In genomic region chr7:28709454-28709853, GRCm38 (mm10) we compare ENCODE assay signal across 23 mouse cellular contexts. TPM values are rescaled to one million over a fixed set of nuclear protein-coding genes. Genes with fewer than 3 reads are reported as not detected.
"Had no signal": no experiment of that assay in that cellular context is flagged by ENCODE, and none has a peak within 500 bp of the region (broad histone marks: within the 10 kb centered on the region; RNA-seq: fewer than 3 reads in every experiment).

No protein-coding gene starts in this region.

- H3K9me3 ChIP-seq: liver, embryonic 13.5 days; midbrain, embryonic 12.5 days; midbrain, embryonic 15.5 days; neural tube, embryonic 12.5 days; neural tube, embryonic 15.5 days; stomach, embryonic 15.5 days had no signal

- H3K9ac ChIP-seq: liver, embryonic 13.5 days; lung, embryonic 14.5 days; midbrain, embryonic 12.5 days; midbrain, embryonic 15.5 days; neural tube, embryonic 12.5 days; neural tube, embryonic 15.5 days; stomach, embryonic 15.5 days had no signal

- H3K27ac ChIP-seq: left cerebral cortex, adult 2 months; liver, embryonic 13.5 days; midbrain, embryonic 12.5 days; midbrain, embryonic 15.5 days; neural tube, embryonic 12.5 days; neural tube, embryonic 15.5 days; stomach, embryonic 15.5 days had no signal

- H3K4me2 ChIP-seq: liver, embryonic 13.5 days; lung, embryonic 14.5 days; midbrain, embryonic 12.5 days; midbrain, embryonic 15.5 days; neural tube, embryonic 12.5 days; neural tube, embryonic 15.5 days; stomach, embryonic 15.5 days had no signal

- DNase-seq: kidney, adult 2 months; kidney, postnatal 10 days; kidney, postnatal 36 days; layer of hippocampus, postnatal 36 days; liver, embryonic 13.5 days; lung, embryonic 14.5 days; retina, postnatal 1 day; right cerebral cortex, postnatal 25 days; spleen, adult 18-20 months; thymus, postnatal 14 days; thymus, postnatal 4 days had no signal

- H3K4me1 ChIP-seq: liver, embryonic 13.5 days; midbrain, embryonic 12.5 days; midbrain, embryonic 15.5 days; neural tube, embryonic 12.5 days; stomach, embryonic 15.5 days had no signal

- H3K27me3 ChIP-seq: liver, embryonic 13.5 days; midbrain, embryonic 12.5 days; midbrain, embryonic 15.5 days; neural tube, embryonic 12.5 days; neural tube, embryonic 15.5 days; stomach, embryonic 15.5 days had no signal

- H3K36me3 ChIP-seq: liver, embryonic 13.5 days; midbrain, embryonic 12.5 days; midbrain, embryonic 15.5 days; neural tube, embryonic 12.5 days; neural tube, embryonic 15.5 days; stomach, embryonic 15.5 days had no signal

- H3K4me3 ChIP-seq: left cerebral cortex, adult 2 months; liver, embryonic 13.5 days; midbrain, embryonic 12.5 days; midbrain, embryonic 15.5 days; neural tube, embryonic 12.5 days; neural tube, embryonic 15.5 days; stomach, embryonic 15.5 days had no signal

- ATAC-seq: intestine, postnatal 0 days; lung, postnatal 0 days; midbrain, embryonic 15.5 days had no signal

RNA-seq across cellular contexts. Expression of gene Fbxo27, which starts 16.8 kb away (rescaled TPM):
- total RNA-seq: liver, adult 2 months had no signal

RNA-seq across cellular contexts. Expression of gene Ccer2, which starts 46.5 kb away (rescaled TPM):
- total RNA-seq: liver, adult 2 months had no signal
- polyA plus RNA-seq: intestine, postnatal 0 days; kidney, adult 2 months; kidney, embryonic 14.5 days; limb, embryonic 11.5 days; liver, adult 2 months; liver, embryonic 13.5 days; liver, embryonic 16.5 days; lung, embryonic 14.5 days; lung, postnatal 0 days; midbrain, embryonic 12.5 days; stomach, embryonic 15.5 days had no signal
